Mouse (Mus musculus) CD4-positive, CD25-positive, alpha-beta regulatory T cell, adult 4 months (primary cell): Measurements from ENCODE around the gene Frem1. TPM values are rescaled to one million over a fixed set of nuclear protein-coding genes. Genes with fewer than 3 reads are reported as not detected.

Experiments used
- ATAC-seq: one replicate; pipeline ENCODE4 v1.8.0; 2017
- polyA plus RNA-seq, 2 experiments: library from polyadenylated mRNA; unstranded; fragments of 100-300 nt; shearing (Covaris generic); gene quantifications; one replicate each; pipeline ENCODE4 v1.2.1; 2017

Frem1 gene
- polyA plus RNA-seq, result not detected

GRCm38 (mm10) chr4:83051634-83052577 is at the start of gene Frem1:
Gene Frem1 (minus strand): TSS chr4:83052339.
- no peak for ATAC-seq

DNA sequence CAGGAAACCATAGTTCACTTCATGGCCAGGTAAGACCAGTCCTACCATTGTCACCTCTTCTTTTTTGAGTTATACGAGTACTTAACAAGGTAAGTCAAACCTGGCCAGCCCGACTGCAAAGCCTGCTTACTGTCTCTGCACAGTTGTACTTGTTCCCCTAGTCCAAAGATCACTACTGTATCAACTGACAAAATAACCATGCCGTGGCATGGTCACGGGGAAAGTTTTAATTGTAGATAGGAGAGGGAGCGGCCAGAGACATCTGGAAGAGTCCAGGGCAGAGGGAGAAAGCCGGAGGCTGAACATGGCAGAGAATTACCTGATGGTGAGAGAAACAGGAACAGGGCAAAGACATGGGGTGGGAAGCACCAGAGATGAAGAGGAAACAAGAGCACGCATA is 46.9 kb upstream of the Frem1 start:
- ATAC-seq, result no peak

- no peak for ATAC-seq
These were observed 41.8 kb upstream of the Frem1 start for GRCm38 (mm10) chr4:83093941-83094340.

DNA sequence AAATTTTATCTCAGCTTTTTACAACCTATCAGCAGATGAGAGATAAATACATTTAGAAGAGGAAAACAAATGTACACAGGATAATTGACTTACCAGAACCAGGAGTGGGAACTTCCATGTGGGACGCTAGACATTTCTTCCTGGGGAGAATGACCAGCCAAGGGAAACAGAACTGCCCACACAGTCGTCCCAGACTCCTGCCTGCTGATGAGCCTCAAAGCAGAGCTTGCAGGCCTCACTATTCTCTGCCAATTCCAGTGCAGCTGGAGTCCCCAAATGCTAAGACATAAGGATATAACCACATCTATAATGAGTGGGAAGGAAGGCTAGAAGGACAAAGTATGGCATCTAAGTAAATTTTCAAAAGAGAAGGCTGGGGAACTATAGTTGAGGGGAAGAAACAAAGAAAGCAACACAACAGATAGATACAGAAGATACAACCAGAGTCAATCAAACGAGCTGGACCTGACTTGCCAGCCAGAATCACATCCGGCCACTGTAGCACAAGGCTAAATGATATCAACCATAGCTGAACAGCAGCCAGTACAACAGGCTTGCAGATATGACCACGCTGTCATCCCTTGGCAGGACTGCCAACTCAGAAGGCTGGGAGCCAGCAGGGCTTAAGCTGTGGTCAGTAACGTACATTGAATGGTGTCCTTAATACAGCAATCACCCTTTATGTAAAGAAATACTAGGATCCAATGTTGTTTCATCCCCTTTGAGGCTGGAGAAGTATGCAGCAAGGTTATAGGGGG is 38.7 kb upstream of the Frem1 start:
- no peak for ATAC-seq

DNA sequence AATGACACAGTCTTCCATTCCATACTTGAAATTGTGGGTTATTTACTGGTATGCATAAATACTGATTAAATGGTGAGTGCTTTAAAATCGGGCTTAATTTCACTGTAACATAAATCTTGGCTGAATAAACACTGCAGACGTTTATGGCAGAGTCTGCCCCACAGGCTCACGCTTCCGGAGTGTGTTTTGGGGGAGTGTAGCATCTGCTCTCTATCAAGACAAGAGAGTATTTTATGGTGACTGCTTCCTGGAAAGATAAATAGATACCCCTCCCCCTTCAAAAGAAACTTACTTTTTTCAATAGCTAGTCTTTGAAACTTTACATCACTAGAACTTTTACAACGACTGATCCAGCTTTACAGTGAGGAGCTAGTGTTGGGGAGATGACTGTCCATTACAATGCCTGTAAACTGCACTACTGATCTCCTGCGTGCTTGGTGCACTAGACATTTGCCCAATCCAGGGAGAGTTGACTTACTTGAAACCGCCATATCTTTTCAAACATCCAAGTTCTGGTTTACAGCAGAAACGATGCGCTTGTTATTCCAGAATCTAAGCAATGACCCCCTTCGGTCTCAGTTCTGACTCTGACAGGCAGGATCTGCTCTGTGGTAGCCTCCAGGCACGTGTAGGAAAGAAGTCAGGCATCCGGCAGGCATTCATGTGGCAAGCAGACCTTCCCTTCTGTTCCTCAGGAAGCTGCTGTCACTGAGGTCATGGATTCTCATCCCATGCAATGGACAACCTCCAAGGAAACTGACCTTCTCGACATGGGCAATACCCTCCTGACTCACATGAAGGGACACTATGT is 28.4 kb upstream of the Frem1 start:
- no peak for ATAC-seq

DNA sequence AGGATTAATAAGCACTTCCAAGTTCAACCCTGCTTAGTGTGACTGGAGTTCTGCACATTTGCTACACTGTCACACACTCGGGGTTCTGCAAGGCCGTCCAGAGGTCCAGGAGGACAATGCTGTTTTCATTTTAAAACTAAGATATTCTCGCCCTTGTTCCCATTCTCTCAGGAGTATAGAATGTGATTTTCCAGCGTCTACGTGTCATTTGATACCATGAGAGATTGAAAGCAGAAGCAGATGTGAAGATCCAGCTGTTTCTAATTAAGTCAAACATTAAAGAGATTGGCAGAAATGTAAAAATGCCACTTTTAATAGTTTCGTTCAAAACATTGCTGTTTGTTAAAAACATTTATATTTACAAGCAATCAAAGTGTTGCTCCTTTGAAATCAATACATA is 12.1 kb upstream of the Frem1 start:
- ATAC-seq, result no peak

GRCm38 (mm10) chr4:83061564-83061963 is 9.4 kb upstream of the Frem1 start:
- no peak for ATAC-seq

DNA sequence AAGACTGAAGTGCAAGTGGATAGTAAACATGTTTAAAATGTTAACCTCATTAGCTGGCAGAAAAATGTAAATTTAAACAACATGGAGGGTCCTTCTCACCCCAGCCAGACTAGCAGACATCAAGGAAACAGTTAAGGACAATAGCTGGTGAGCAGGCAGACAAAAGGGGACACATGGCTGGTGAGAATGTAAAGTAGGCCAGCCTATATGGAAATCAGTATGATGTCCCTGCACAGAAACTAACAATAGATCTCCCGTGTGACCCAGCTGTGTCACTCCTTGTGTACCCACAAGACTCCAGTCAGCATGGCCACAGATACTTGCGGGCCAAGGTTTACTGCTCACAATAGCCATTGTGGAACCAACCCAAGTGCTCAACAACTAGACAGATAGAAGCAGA is 6.5 kb upstream of the Frem1 start:
- no peak for ATAC-seq

- no peak for ATAC-seq
These were observed 6.0 kb upstream of the Frem1 start for GRCm38 (mm10) chr4:83058182-83058581.

GRCm38 (mm10) chr4:83056496-83056895 is 4.4 kb upstream of the Frem1 start:
- no peak for ATAC-seq

- ATAC-seq, result no peak
These were observed 3.3 kb upstream of the Frem1 start for GRCm38 (mm10) chr4:83055444-83055843.

DNA sequence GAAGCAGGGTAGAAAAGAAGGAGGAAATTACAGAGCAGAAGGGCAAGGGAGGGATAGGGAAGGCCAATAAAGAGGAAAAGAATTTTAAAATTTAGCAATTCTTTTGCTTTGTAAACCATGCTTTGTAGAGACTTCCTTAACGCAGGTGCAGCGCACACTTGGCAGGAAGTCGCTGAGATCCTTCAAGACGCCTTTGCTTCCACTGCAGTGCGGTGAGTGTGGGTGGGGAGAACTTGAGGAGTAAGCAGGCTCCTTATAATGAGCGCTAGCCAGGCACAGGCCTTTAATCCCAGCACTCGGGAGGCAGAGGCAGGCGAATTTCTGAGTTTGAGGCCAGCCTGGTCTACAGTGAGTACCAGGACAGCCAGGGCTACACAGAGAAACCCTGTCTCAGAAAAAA is 1.1 kb upstream of the Frem1 start:
- no peak for ATAC-seq

- ATAC-seq, result no peak
These were observed 963 bp downstream of the Frem1 start for GRCm38 (mm10) chr4:83051176-83051575.

DNA sequence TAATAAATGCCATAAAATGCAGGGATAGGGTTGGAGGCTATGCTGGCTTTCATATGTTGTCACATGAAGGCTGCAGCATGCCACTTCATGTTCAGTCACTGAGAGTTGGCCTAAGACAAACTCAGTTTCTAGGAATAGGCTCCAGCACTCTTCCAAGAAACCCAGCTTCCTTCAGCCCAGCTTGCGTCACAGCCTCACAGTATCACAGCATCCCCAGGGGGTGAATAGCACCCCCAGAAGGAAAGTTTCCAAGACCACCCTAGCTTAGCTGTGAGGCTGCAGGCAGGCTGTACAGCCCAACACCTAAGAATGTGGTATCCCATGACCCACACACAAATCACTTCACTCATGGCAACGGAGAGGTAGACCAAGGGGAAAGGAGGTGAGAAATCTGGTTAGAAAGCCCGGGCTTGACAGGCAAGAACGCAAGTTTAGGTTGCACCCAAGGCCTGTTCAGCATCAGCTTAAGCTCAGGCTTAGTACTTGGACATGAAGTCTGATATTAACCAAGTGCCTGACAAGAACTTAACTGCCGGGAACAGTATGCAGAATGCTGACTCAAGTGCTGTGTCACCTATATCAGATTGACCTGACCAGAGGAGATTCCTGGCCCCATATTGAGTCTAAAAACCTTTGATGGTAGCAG is 1.9 kb downstream of the Frem1 start:
- ATAC-seq, result no peak

GRCm38 (mm10) chr4:83049288-83049687 is 2.9 kb downstream of the Frem1 start:
- no peak for ATAC-seq

DNA sequence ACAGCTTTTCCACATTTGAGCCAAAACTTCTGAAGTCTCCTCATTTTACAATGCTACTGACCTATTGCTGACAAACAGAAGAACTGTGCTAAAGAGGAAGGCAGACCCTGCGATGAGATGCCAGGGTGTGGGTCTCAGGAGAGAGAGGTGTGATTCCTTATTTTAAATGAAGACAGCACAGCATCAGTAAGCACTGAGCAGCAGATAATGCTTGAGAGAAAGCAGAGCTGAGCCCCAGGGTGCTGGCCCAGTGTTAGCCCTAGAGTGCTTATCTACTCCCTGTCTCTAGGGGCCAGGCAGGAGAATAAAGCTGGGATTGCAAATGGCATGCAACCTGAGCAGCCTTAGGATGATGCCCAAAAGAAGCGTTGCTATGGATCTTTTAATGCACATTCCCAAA is 3.6 kb downstream of the Frem1 start:
- ATAC-seq, result no peak

DNA sequence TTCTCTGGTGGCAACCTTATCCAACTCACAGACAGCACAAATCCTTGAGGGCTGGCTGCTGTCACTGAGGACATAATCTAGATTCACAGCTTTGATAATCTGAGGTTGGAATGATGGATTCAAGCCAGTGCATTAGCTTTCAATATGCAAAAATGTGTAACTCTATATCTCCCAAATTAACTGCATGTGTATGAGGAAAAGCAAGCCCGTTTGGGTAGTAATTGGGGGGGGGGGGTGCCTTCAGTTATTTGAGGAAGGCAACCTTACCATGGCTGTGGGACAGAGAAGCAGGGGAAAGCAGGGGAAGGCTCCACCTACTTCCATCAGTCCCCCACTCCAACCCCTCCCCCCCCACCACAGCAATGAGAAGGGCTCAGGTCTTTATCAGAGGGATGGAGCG is 5.3 kb downstream of the Frem1 start:
- ATAC-seq, result no peak

GRCm38 (mm10) chr4:83046069-83046468 is 6.1 kb downstream of the Frem1 start:
- no peak for ATAC-seq

GRCm38 (mm10) chr4:83045266-83045665 is 6.9 kb downstream of the Frem1 start:
- no peak for ATAC-seq

GRCm38 (mm10) chr4:83040780-83041179 is 11.4 kb downstream of the Frem1 start:
- ATAC-seq, result no peak

- no peak for ATAC-seq
These were observed 19.4 kb downstream of the Frem1 start for GRCm38 (mm10) chr4:83032780-83033179.

DNA sequence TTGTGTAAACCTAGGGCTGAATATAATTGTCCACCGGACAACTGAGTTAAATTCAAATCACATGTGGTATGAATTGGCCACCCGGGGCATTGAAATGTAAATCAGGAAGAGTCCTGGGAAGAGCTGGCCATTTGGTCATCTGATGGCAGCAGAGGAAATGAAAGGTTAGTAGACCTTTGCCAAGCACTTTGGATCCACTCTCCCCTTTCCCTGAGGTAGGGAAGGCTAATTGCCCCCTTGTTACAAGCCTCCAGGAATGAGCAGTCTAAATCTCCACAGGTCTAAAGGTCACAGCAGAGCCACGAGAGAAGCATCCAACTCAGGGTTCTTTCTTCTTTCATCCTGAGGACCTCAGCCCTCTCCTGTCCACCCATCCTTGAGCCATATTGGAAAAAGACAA is 20.5 kb downstream of the Frem1 start:
- ATAC-seq, result no peak
